Mouse (Mus musculus): ENCODE measurements around the gene Ufd1.
"Not testable (repeated sequence)": the region's sequence is repeated elsewhere in the genome, so short reads cannot be mapped to it uniquely, and the experiment has no call there.

DNA sequence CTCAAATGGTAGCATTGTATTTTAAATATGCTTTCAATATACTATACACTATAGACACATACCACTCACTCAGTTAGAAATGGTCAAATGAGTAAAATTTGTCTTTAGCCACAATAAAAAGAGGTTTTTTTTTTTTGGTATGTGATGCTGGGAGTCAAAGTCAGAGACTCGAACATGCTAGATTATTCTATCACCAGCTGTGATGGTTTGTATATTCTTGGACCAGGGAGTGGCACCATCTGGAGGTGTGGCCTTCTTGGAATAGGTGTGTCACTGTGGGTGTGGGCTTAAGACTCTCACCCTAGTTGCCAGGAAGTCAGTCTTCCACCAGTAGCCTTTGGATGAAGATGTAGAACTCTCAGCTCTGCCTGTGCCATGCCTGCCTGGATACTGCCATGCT lies 58.9 kb downstream of the Ufd1 start:
- TF ChIP-seq CTCF (IDR thresholded peaks at IDR 0.05; ENCODE audit: borderline replicate concordance, extremely low read depth, insufficient read depth, insufficient read length); POLR2A (IDR thresholded peaks at IDR 0.05; ENCODE audit: borderline replicate concordance, extremely low read depth, insufficient read depth, insufficient read length, poor library complexity, severe bottlenecking): not testable (repeated sequence)
